Mouse (Mus musculus): ENCODE data around the gene Zbtb22. TPM values are rescaled to one million over a fixed set of nuclear protein-coding genes. Genes with fewer than 3 reads are reported as not detected.
A peak's percentile ranks its signal among the peaks of the same experiment; 100 is the strongest.

The Zbtb22 gene
- total RNA-seq, 2 experiments from 2014 or later, result 15.6 to 16.6 TPM

GRCm38 (mm10) chr17:33965082-33965845 is 49.6 kb downstream of the Zbtb22 start:
- no peak for DNase-seq

DNA sequence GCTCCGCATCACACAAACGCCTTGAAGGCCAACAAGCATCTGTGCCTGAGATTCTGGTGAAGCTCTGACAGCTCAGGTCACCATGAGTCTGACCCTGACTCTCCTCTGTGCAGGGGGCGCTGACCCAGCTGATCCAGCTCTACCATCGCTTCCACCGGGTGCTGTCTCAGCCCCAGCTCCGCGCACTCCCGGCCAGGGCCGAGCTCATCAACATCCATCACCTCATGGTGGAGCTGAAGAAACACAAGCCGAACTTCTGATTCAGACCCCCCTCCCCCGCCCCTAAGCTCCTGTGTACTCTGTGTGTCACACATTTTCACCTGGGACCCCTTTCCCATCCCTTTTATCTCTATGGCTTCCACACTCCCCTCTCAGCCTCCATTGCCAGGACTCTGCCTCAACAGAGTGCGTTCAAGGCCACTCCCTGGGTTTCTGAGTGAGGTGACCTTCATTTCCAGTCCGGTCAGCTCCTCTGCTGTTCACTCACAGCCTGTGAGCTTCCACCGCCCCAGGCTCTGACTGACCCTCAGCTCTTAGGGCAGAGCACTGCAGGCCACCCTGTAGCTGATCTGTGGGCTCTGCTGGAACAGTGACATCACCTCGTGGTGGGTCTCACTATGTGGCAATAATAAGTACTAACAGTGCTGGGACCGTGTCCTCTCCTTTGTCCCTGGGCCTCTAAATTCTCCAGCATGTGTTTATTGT is 50.3 kb downstream of the Zbtb22 start:
- no peak for DNase-seq

GRCm38 (mm10) chr17:33968489-33968888 is 52.8 kb downstream of the Zbtb22 start:
- peak; percentile 76 to 91 for DNase-seq

Small RNAs within 50 kb of the gene (microRNA-seq; reads per million reads assigned to microRNA genes)
- 0 reads per million in 2 experiments for gene Gm27740

Other genes starting within 250 kb of the Zbtb22 start
- gene Hnrnpm, start 229.0 kb upstream of the Zbtb22 start, total RNA-seq (2021), result 10 to 100 TPM; 89.0 to 93.4 TPM
- 100 to 1,000 TPM; 131 to 133 TPM for gene March2, start 197.2 kb upstream of the Zbtb22 start, total RNA-seq (2021)
- gene Rab11b, start 155.4 kb upstream of the Zbtb22 start, total RNA-seq (2021), result 100 to 1,000 TPM; 202 to 251 TPM
- 10 to 100 TPM in 1 of 2 experiments, 1 to 10 TPM in 1; 5.5 to 12.2 TPM for gene Angptl4, start 134.1 kb upstream of the Zbtb22 start, total RNA-seq (2021)
- gene Kank3, start 105.4 kb upstream of the Zbtb22 start, total RNA-seq (2021), result 10 to 100 TPM; 49.0 to 64.9 TPM
- gene Rps28, start 91.3 kb upstream of the Zbtb22 start, total RNA-seq (2021), result 100 to 1,000 TPM; 702 to 791 TPM
- gene Ndufa7, start 91.3 kb upstream of the Zbtb22 start, total RNA-seq (2021), result 100 to 1,000 TPM; 645 to 655 TPM
- gene Cd320, start 72.8 kb upstream of the Zbtb22 start, total RNA-seq (2021), result 10 to 100 TPM; 31.8 to 34.9 TPM
- gene Gm7029, start 42.1 kb upstream of the Zbtb22 start, total RNA-seq (2021), result not detected
- 1 to 10 TPM in 1 of 2 experiments, under 1 TPM in 1; 0.80 to 1.4 TPM for gene Kifc1, start 25.2 kb upstream of the Zbtb22 start, total RNA-seq (2021)
- not detected for gene Platr17, start 10.8 kb upstream of the Zbtb22 start, total RNA-seq (2021)
- 10 to 100 TPM; 12.3 to 20.7 TPM for gene Daxx, start 6.5 kb upstream of the Zbtb22 start, total RNA-seq (2021)
- 100 to 1,000 TPM; 111 to 115 TPM for gene Tapbp, start within 50 bp of the Zbtb22 start, total RNA-seq (2021)
- 10 to 100 TPM; 30.9 to 31.8 TPM for gene Rgl2, start 13.6 kb downstream of the Zbtb22 start, total RNA-seq (2021)
- 10 to 100 TPM; 69.9 to 76.1 TPM for gene Pfdn6, start 24.4 kb downstream of the Zbtb22 start, total RNA-seq (2021)
- gene Wdr46, start 24.8 kb downstream of the Zbtb22 start, total RNA-seq (2021), result 10 to 100 TPM; 10.3 to 10.9 TPM
- 1 to 10 TPM; 1.3 to 1.8 TPM for gene B3galt4, start 35.6 kb downstream of the Zbtb22 start, total RNA-seq (2021)
- 10 to 100 TPM; 36.8 to 39.7 TPM for gene Vps52, start 39.9 kb downstream of the Zbtb22 start, total RNA-seq (2021)
- 100 to 1,000 TPM; 419 to 435 TPM for gene Rps18, start 40.1 kb downstream of the Zbtb22 start, total RNA-seq (2021)
- 100 to 1,000 TPM; 204 to 337 TPM for gene H2-K1, start 84.4 kb downstream of the Zbtb22 start, total RNA-seq (2021)
- gene Ring1, start 108.8 kb downstream of the Zbtb22 start, total RNA-seq (2021), result 10 to 100 TPM; 13.2 to 16.9 TPM
- 100 to 1,000 TPM; 131 to 137 TPM for gene H2-Ke6, start 112.2 kb downstream of the Zbtb22 start, total RNA-seq (2021)
- gene Slc39a7, start 115.8 kb downstream of the Zbtb22 start, total RNA-seq (2021), result 10 to 100 TPM; 66.3 to 67.0 TPM
- 10 to 100 TPM; 42.3 to 45.4 TPM for gene Rxrb, start 115.9 kb downstream of the Zbtb22 start, total RNA-seq (2021)
- gene Col11a2, start 123.5 kb downstream of the Zbtb22 start, total RNA-seq (2021), result 1 to 10 TPM in 1 of 2 experiments, under 1 TPM in 1; 0.55 to 1.7 TPM
- gene H2-Oa, start 176.4 kb downstream of the Zbtb22 start, total RNA-seq (2021), result 1 to 10 TPM in 1 of 2 experiments, not detected in 1; 1.6 TPM
- 1 to 10 TPM; 5.9 to 7.2 TPM for gene H2-DMa, start 203.6 kb downstream of the Zbtb22 start, total RNA-seq (2021)
- 10 to 100 TPM; 64.5 to 79.0 TPM for gene Brd2, start 206.7 kb downstream of the Zbtb22 start, total RNA-seq (2021)
- 1 to 10 TPM; 2.0 to 7.5 TPM for gene H2-DMb2, start 227.4 kb downstream of the Zbtb22 start, total RNA-seq (2021)
- gene H2-DMb1, start 237.2 kb downstream of the Zbtb22 start, total RNA-seq (2021), result 1 to 10 TPM; 3.0 to 3.9 TPM

All from heart, adult 18-20 months (tissue).